Mouse (Mus musculus) spleen, postnatal 14 days (tissue): ENCODE measurements around the gene Ggact.

Source experiments
- DNase-seq, 2 experiments: peaks; one replicate each; pipeline ENCODE4 v3.0.0; 2021 to 2022; ENCODE audit warnings: low spot score in 2 of 2

The Ggact gene

DNA sequence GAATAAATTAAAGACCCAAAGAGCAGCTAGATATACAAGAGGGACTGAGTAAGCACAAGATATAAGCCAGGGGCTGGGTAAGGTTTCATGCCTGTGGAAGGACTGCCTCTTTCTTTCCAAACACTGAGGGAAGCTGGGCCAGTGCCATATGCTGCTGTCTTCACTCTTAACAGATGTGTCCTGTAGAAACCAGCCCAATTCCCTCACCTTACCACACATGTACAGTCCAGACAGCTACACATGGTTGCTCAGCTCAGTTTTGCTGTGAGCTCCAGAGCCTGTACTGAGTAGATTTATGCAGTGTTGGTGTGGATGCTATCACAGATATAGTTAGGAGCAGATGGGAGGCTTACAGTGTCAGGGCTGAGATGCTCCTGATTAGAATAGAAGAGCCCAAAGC, 12.9 kb downstream of the Ggact start:
- DNase-seq, result no peak

DNA sequence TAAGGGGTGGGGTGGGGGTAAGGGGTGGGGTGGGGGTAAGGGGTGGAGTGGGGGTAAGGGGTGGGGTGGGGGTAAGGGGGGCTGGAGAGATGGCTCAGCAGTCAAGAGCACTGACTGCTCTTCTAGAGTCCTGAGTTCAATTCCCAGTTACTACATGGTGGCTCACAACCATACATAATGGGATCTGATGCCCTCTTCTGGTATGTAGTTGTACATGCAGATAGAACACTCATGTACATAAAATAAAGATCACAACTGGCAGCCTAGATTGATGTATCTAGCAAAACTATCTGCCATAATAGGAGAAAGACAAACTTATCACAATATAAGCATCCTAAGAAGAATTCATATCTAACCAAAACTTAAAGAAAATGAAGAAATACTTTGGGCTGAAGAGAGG, 15.0 kb downstream of the Ggact start:
- no peak for DNase-seq

DNA sequence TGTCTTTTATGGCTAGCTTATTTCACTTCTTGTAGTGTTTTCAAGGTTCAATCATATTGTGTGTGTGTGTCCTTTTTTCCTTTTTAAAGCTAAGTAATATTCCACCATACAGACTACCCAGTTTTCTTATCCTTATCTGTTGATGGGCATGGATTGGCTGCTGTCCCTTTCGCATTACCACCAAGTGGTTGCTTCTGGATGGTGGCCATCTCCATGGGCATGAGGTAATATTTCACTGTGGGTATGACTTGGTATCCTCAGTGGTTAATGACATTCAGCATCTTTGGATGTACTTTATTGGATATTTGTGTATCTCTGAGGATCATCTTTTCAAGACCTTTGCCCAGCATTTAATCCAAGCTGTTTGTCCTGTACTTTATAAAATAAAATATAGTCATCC, 17.5 kb downstream of the Ggact start:
- DNase-seq, result no peak

DNA sequence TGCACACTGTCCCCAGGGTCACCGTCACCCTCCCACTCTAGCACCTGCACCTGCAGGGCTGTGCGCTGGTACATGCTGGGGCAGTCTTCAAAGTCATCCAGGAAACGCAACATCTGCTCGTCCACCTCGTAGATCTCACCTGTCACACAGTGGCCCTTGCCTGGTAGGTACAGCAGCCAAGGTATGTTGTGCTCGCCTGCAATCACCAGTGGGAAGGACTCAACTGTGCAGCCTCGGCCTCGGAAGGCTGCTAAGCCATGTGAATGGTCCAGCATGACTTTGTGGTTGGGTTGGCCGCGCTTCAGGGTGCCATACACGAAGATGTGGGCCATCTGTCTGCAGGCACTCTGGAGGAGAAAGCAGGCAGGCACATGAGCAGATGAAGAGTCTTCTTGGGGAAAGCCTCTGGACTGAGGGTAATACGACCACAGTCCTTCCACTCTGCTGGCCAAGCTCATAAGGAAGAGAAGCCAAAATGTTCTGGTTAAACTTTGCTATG, 22.0 kb downstream of the Ggact start:
- no peak for DNase-seq

DNA sequence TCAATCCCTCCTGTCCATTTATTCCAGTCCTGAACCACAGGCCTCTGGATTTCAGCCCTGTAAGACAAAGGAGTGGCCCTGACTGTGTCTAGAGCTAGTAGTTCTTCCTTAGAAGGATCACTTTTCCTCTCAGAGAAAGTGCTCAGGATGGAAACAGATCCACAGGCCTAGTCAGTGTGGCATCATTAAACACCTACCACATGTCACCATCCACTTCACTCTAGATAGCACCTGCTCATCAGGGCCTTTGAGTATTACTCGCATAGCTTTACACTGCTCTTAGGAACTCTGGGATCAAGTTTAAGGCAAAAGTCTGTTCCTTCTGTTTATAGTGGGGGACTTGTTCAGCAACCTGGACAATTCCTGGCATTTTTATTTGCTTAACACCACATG, 25.1 kb downstream of the Ggact start:
- no peak for DNase-seq

DNA sequence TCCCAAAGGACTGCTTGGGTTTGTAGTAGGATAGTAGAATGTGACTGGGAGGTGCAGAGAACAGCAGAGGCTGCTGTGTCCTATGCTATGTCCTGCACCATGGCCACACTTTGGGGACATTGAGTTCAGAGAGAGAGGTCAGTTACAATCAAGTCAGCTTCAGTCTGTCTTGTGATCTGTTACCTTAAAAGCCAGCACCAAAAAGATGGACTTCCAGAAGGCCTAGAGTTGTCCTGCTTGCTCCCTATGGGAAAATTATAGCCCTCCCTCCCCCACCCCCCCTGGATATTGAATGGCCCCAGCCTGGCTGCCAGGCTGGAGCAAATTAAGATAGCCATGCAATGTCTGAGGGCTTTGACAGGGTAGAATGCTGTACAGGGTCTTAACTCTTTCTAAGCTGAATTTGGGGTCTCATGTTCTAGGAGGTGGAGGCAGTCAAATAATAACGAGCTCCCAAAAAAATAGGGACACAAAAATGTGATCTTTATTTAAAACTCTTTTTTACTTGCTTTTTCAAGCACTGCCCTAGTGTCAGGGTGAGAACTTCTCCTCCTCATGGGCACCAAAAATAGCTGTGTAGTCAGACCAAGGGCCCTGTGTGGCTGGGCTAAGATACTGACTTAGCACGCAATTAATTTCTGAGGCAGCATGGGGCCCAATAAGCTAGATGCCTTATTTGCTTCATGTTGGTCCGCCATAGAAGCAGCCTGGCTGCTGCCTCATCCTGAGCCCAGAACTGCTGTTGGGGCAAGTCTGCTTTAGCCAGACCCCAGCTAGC, 25.7 kb downstream of the Ggact start:
- no peak for DNase-seq

DNA sequence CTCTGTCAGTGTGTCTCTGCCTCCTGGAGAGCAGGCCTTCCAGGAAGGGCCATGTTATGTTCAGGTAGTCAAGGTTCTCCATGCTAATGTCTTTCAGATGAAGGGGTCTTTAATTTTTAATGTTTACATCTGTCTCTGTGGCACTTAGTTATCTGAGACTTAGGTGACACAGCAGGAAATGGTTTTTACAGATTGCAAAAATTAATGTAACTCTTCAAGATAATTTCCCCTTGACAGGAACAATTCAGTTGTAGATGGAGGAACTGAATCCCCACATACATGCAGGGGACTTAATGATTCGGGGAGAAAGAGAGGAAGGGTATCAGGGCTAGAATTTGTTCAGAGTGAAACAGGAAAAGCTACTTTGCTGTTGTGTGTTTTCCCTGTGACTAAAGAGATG, 26.3 kb downstream of the Ggact start:
- no peak for DNase-seq

DNA sequence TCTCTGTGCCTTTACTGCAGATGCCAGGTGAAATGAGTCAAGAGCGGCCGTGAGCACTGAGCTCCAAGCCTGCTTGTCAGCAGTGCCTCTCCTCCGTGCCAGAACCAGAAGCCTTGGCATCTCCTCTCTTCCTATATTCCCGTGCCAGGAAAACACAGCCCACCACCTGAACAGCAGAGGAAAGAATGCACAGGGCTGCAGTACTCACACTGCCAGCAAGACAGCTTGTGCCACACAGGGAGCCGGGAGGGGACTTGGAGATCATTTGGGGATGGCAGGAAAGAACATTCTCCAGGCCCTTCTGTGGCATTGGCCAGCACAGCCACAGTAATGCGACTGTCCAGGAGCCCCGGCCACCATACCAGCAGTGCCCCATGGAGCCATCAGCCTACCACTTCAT, 27.7 kb downstream of the Ggact start:
- no peak for DNase-seq

DNA sequence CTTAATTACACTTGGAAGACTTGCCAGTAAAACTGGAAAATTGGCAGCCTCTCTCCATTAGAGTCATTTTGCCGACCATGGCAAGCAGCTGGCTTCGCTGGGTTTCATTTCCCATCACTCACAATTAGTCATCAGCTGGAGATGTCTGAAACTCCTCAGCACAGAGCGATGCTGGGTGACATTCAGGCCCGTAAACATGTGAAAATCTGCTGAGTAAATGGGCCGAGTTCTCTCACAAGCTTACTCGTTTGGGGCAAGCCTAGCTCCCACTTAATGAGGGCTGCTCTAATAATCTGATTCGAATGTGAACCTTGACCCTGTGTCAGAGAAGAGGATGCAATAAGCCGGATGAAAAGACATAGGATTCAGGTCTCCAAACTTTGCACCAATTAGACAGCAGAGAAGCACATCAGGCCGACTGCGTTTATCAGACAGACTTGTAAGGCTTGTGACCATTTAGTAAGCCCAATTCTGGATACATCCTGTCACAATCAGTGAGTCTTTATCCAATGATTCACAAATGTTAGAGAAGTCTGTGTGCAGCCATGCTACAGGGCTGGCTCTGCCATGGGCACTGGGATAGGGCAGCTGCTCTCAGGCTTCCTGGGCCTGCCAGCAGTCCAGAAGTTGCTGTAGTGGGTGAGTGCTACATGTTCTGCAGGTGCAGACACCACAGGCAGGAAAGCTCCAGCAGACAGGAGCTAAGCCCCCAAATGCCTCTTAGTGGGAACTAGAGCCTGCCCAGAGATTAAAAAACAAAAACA, 29.6 kb downstream of the Ggact start:
- no peak for DNase-seq

DNA sequence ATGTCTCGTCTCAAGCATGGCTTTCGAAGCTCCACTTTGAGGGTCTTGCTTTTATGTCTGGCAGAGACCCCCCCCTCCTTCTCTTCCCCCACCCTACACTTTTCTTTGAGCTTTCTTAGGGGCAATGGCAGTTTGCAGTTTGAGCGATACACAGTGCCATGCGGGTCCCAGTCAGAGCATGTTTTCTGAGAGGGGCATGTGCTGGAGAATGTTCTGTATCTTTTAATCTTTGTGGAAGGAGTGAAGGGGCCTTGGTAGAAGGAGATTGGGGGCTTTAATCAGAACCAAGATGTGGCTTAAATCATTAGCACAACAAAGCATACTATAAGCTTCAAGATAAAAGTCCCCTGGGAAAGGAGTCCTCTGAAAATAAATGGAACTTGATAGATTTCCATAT, 30.1 kb downstream of the Ggact start:
- DNase-seq, result no peak

DNA sequence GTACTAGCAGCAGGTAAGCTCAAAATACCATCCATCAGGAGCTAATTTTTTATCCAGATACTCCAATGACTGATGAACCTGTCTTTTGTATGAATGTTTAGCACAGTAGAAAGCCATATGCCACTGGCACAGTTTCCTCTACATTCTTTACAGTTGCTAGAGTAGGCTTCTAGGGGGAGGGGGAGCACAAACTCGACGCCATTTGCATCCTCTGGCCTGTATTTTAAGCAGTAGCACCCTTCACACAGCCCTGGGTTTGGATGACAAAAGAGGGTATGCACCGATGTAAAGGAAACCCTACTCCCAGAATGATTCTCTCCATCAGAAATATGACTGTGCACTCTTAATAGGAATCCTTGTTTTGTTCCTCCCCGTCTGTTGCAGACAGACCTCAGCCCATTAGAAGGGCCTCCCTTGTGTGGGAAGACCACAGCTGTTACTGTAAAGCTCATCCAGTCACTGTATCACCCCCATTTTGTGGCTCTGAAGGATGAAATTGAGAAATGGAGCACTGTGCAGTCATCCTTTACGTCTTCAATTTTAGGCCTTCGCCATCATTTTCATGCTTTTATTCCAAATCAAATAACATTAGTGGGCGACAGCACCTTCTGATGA, 30.7 kb downstream of the Ggact start:
- no peak for DNase-seq

DNA sequence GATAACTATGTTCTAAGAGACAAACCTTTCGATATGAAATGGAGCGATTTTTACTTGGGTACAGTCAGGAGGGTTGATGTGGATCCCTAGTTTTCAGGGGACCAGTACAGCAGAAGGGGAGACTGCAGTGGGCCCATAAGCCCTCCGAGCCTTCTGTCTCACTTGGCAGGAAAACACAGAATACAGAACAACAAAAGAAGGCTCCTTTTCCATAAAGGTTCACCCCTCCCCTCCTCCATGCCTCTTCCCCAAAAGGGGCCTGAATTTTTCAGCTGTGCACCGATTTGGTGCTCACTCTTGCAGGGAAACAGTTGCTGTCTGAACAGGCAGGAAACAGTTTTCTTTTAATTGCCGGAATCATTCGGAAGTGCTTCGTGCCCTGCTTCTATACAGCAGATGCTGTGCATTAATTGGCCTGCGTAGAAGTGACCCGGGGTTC, 31.3 kb downstream of the Ggact start:
- DNase-seq, result no peak

DNA sequence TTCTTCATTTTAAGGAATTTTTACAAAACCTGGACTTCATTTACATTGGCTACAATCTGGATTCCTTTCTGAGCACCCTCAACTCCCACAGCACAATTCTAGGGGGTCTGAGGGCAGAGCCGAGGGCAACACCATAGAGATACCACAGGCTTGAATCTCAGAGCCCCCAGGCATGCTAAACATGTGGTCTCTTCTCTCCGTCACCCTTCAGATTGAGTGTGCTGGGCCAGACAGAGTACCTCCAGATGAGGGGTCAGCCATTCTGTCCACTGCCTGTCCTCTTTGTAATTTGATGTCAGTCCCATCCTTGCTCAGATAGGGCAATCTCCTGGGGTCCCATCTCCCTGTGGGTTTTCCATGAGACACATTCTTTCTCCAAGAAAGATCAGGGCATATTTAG, 31.9 kb downstream of the Ggact start:
- DNase-seq, result no peak

DNA sequence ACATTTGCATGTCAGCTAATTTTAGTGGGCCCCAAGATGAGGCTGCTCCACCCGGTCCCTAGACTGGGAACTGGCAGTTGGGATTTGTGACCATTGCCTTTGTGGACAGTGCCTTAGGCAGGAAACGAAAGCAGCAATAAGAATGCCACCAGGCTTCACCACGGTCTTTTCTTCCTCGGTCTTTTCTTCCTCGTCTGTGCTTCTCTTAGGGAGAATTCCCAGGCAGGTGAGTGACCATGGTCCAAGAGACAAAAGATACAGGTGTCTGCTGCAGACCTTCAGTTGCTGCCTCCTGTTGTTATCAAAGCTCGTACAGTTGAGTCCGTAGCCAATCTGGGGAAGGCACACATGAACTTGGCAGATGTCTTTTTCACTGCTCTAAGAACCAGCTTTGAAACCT, 33.3 kb downstream of the Ggact start:
- DNase-seq, result no peak

DNA sequence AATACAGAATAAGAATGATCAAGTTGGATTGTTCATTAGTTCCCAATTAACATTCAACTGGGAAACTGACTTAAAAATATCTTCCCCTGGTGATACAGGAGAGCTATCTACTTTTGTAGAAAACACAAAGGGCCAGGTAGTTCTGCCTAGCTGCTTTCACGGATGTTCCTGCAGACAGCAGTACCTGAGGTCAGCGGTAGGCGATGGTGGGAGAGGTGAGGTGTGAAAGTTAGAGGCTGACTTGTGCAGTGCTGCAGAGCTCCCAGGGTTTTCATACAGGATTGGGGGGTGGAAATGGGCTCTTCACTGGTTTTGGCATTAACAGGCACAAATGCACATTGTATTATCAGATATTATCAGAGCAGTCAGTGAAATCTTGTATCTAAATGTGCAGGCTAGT, 35.8 kb downstream of the Ggact start:
- DNase-seq, result no peak

DNA sequence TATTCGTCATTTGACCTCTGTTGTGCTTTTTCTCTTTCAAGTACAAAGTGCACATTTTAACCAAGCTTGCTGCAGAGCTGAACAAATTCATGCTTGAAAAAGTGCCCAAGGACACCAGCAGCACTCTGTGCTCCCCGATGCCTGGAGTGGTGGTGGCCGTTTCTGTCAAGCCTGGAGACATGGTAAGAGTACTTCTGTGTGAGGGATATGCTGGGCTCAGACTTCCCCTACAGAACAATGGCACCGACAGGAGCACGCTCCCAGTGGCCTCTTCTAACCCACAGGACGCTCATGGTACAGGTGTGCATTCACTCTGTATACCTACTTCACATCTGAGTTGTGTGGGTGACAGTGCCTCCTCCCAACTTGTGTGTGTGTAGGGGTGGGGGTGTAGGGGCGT, 36.8 kb downstream of the Ggact start:
- DNase-seq, result no peak

DNA sequence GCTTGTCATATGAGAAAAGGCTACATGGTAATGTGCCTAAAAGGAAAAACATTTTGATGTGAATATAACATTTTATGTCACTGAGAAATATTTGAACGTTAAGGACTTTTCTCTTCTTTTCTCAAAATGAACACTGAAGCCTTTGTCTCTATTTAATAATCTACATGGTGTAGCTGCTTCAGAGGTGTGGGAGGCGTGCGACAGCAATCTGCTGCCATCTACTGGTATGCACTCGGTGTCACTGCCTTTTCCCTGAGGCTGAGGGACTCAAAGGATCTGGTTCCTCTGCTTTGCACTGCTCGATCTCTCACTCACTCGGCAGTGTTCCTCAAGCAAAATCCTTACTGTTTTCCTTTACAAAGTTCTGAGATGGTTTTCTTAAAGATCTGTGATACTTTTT, 37.4 kb downstream of the Ggact start:
- peak; percentile 17 to 48 for DNase-seq

DNA sequence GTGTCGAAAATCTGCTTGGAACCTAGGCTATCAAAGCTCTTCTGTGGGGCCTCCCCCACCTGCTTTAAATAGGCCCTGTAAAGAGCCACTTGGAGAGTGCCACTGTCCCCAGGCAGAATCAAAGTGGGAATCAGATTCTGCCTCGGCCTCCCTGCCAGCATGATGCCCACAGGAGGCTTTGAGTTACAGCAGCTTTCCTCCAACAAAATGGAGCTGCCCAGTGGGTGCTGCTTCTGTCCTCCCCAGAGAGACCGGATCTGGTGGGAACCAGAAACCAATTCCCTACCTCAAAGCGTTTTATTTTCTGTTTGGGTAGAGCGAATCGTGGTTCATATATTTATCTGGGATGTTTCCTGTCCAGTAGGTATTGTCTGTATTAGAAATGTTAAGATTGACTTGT, 37.9 kb downstream of the Ggact start:
- DNase-seq, result no peak

DNA sequence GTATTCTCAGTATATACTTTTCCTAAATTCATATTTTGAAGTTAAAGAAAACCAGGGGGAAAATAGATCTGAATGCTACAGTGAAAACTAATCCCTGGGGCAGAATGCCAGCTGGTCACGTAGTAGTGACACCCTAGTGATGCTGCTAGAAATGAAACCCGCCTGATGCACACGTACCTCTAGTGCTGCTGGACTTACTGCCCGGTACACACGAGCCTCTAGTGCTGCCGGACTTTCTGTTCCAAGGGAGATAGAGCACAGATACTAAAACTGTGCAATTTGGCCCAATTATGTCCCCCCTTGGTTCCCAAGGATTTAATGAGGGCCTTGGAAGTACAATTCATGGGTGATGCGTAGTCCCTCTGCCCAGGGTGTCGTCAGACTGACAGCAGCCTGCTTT, 38.5 kb downstream of the Ggact start:
- no peak for DNase-seq

DNA sequence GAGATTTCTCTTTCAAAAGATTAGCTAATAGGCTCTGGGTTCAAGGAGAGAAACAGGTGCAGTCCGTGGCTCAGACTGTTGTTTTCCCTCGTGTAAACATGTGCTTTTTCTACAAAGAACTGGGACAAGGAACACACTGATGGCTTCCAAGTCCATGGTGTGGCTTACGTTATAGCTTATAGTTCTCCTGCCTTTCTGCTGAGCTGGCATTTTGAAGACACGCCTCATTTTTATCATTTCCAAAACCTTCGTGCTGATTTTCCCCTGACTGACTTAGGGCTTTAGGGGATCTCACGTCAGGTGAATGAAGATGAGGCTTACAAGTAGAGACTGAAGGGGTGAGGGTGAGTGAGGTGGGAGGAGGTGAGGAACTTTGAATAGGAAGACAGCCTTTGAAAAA, 40.9 kb downstream of the Ggact start:
- DNase-seq, result no peak

DNA sequence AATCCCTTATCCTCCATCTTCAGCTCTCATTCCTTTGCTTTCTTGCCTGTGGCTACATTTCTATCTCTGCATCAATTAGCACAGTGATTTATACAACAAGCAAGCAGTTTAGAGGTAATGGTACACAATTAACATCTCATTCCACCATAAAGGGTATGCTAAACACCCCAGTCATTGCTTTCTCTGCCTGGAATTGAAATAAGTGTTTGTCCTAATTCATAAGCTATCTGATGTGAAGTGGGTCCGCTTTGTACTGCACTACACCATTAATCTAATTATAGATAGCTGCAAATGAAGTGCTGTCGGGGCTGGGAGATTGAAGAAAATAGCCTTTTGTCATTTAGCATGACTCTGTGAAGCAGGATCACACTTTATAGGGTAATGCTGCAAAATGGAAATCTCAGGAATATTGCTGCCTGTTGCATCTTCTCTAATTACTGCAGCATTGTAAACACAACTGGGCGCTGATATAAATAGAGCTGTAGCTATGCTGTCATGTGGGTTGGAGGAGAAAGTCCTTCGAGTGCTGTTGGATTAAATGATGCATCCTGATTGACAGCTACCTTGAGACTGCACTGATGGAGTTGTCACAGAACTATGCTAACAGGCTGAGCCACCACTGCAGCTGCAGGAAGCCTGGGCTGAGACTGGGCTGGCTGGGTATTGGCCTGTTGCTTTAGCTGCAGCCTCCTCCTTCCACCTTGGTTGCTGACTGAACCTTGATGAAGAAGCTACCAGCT, 41.5 kb downstream of the Ggact start:
- no peak for DNase-seq

DNA sequence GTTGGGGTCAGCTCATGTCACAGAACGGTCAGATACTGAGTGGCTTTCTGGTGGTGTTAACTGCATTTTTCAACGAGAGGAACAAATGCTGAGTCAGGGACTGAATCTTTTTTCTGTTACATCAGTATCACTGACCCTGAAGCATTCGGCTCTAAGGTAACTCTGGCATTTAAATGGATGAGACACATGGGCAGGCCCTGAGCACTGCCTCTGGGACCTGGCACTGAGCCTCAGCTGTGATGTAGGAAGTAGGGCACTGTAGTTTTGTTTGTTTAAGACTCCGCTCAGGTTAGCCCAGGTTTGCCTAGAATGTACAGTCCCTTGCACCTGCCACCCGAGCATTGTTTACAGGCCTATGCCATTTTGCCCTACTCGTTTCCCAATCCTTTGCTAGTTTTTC, 43.7 kb downstream of the Ggact start:
- no peak for DNase-seq
